Mouse (Mus musculus) neural tube, embryonic 13.5 days (tissue): Measurements from ENCODE around the gene Wnk2. TPM values are rescaled to one million over a fixed set of nuclear protein-coding genes. Genes with fewer than 3 reads are reported as not detected.

Source experiments
- ATAC-seq: fragments of 200-750 bp; cut with Nextera tagmentation; 2 replicates; pipeline ENCODE4 v1.8.0; 2017; ENCODE audit warnings: low read depth, mild to moderate bottlenecking, moderate TSS enrichment, moderate library complexity
- H3K27ac ChIP-seq: fragments of 300-500 bp; sonication (generic); replicated peaks from 2 replicates; pipeline ENCODE4 v1.5.1; 2015; ENCODE audit warnings: moderate library complexity, mild to moderate bottlenecking, inconsistent platforms
- H3K27me3 ChIP-seq: fragments of 300-500 bp; sonication (generic); 2 replicates; pipeline ENCODE4 v1.6.1; 2015; ENCODE audit warnings: mild to moderate bottlenecking, inconsistent platforms
- H3K36me3 ChIP-seq: fragments of 300-500 bp; sonication (generic); 2 replicates; pipeline ENCODE4 v1.6.1; 2015; ENCODE audit warnings: mild to moderate bottlenecking, inconsistent platforms
- H3K4me1 ChIP-seq: fragments of 300-500 bp; sonication (generic); replicated peaks from 2 replicates; pipeline ENCODE4 v1.6.1; 2015; ENCODE audit warnings: inconsistent platforms
- H3K4me2 ChIP-seq: fragments of 300-500 bp; sonication (generic); 2 replicates; pipeline ENCODE4 v1.6.1; 2015; ENCODE audit warnings: inconsistent platforms, mild to moderate bottlenecking, moderate library complexity
- H3K4me3 ChIP-seq: fragments of 300-500 bp; sonication (generic); 2 replicates; pipeline ENCODE4 v1.5.1; 2015; ENCODE audit warnings: mild to moderate bottlenecking, inconsistent platforms
- H3K9ac ChIP-seq: fragments of 300-500 bp; sonication (generic); 2 replicates; pipeline ENCODE4 v1.6.1; 2015; ENCODE audit warnings: moderate library complexity, mild to moderate bottlenecking, inconsistent platforms
- H3K9me3 ChIP-seq: fragments of 300-500 bp; sonication (generic); 2 replicates; pipeline ENCODE4 v1.6.1; 2016; ENCODE audit warnings: inconsistent platforms
- WGBS: fragments of 180-500 bp; shearing (Covaris S2); methylation state at CpG from one replicate; pipeline ENCODE4 v1.1.7; 2015; 5-methylcytosine and 5-hydroxymethylcytosine counted together
- polyA plus RNA-seq: library from polyadenylated mRNA; unstranded; fragments of >200 nt; fragmentation: Nextera tagmentation; extraction: Ambion mirVana; gene quantifications from 2 replicates; pipeline ENCODE4 v1.2.1, GENCODE M21; 2015

The Wnk2 gene
- polyA plus RNA-seq, 1 experiment from 2014 or later, result 17.9 TPM

DNA sequence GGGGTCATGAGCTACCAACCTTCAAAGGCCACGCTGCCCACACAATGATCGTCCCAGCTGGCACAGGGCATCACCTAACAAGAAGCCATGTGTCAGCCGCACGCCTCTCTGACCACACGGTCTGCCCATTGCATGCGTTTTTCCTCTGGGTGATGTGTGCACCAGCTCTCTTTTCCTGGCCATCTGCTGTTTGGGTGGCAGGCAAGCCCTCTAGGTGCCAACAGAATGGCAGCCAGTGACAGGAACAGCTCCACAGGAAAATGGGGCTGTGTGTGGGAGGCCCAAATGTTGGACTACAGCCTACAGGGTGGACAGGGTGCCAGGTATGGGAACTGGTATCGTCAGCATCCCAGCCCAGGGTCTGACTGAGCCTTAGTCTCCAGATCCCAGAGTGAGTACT is 24.5 kb upstream of the Wnk2 start:
- Histone ChIP-seq H3K9ac (no peak overlapping the region), H3K4me1 (peaks cover 3% of the 10 kb centered on the region; the same call in 1 of the 2 replicates), H3K27me3 (no peaks in the 10 kb centered on the region), H3K4me3 (no peak overlapping the region), H3K27ac (no peak overlapping the region), H3K36me3 (no peaks in the 10 kb centered on the region), H3K9me3 (no peaks in the 10 kb centered on the region), H3K4me2 (no peak overlapping the region)
- WGBS, result 90% methylated on average over 7 of the region's 7 CpGs
- peak; percentile 17; the same call in 1 of the 2 replicates for ATAC-seq

DNA sequence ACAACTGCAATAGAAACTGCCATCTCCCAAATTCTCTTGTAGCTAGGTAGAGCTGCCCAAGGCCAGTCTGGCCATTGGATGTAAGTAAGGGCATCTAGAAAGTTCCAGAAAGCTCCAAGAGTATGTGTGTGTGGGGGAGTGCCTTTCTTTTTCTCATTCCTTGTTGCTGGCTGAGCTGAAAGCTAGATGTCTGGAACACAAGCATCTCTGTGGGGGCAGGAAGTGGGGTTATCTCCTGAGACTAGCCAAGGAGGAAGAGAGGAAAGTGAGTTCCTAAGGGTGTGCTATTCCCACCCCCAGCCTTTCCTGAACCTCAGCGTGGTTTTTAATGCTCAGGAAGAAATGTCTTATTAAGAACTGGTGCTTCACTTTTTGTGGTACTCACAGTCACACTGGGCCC is 23.9 kb upstream of the Wnk2 start:
- H3K36me3 ChIP-seq, result no peaks in the 10 kb centered on the region
- H3K9ac ChIP-seq, result no peak overlapping the region
- H3K4me2 ChIP-seq, result no peak overlapping the region
- no peaks in the 10 kb centered on the region for H3K9me3 ChIP-seq
- peaks cover 3% of the 10 kb centered on the region; the same call in 1 of the 2 replicates for H3K4me1 ChIP-seq
- 86% methylated on average over 1 of the region's 1 CpGs for WGBS
- no peak overlapping the region for H3K4me3 ChIP-seq
- H3K27me3 ChIP-seq, result no peaks in the 10 kb centered on the region
- H3K27ac ChIP-seq, result no peak overlapping the region
- no peak for ATAC-seq

DNA sequence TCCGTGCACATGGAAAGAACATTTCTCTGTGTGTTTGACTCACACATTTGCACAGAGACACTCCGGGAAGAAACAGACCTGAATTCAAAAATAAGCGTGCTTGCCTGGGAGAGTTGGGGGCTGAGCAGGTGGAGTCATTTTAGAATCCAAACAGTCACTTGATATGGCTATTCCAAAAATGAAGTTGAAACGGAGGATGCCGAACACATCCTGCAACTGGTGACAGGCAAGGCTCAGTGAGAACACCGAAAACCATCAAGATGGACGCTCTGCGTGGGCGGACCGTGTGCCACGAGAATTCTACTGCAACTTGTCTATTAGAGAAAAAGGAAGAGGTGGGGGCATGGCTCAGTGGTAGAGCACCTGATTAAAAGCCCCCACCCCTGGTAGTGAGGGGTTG is 22.8 kb upstream of the Wnk2 start:
- peaks cover 3% of the 10 kb centered on the region; the same call in 1 of the 2 replicates for H3K4me1 ChIP-seq
- no peak overlapping the region for H3K9ac ChIP-seq
- H3K27me3 ChIP-seq, result no peaks in the 10 kb centered on the region
- no peaks in the 10 kb centered on the region for H3K36me3 ChIP-seq
- H3K27ac ChIP-seq, result no peak overlapping the region
- H3K4me3 ChIP-seq, result no peak overlapping the region
- no peak overlapping the region for H3K4me2 ChIP-seq
- no peak for ATAC-seq
- no peaks in the 10 kb centered on the region for H3K9me3 ChIP-seq
- 92% methylated on average over 11 of the region's 11 CpGs for WGBS

DNA sequence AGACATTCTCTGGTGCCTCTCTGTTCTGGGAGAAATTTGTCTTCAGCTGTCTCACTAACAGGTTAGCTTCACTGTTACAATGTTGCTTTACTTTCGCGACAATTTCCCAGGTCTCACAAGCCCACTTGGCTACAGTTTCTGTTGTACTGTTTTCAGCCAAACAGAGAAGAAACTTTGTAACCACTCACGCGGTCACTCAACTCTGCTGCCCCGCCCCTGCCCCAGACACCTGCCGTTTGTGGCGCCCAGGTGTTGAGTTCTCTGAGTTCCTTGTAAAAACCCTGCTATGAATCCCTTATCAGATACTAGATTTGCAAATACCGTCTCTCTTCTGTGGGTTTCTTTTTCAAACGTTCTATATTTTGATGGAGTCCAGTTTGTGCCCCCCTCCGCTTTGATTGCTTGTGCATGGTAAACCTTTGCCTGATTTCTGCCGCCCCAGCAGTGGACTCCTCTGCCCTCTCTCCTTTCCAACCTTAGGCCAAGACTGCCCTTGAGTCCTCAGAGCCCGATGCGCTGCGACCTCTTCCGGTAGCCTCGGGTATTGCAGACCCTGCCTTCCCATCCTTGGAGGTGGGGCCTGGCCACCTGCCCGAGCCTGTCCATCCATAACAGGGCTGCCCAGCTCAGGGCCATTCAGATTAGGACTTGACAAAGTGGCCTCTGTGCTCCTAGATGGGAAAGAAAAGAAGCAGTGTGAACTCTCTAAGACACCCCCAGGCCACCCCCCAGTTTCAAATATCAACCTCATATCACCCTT is 21.8 kb upstream of the Wnk2 start:
- H3K9me3 ChIP-seq, result no peaks in the 10 kb centered on the region
- no peak overlapping the region for H3K4me3 ChIP-seq
- H3K27me3 ChIP-seq, result no peaks in the 10 kb centered on the region
- no peak overlapping the region for H3K4me2 ChIP-seq
- WGBS, result 22% methylated on average over 17 of the region's 17 CpGs
- H3K9ac ChIP-seq, result no peak overlapping the region
- no peaks in the 10 kb centered on the region for H3K36me3 ChIP-seq
- peaks cover 3% of the 10 kb centered on the region; the same call in 1 of the 2 replicates for H3K4me1 ChIP-seq
- no peak overlapping the region for H3K27ac ChIP-seq
- peak; percentile 48 for ATAC-seq

DNA sequence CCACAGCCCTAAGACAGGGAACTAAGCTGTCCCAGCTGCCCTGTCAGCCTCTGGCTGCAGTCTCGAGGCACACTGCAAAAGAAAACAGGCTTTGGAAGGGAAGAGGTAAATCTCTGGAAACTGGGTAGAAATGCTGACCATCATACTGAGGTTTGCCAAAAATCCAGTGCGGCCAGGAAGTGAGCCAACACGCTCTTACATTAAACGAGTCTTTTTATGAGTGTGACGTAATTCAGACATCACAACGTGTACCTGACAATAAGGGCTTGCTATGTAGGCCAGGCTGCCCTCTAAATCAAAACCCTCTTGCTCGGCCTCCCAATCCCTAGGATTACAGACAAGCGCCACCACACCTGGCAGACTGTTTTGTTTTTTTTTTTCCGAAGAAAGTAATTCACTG is 19.3 kb upstream of the Wnk2 start:
- H3K27ac ChIP-seq, result no peak overlapping the region
- ATAC-seq, result no peak
- H3K4me2 ChIP-seq, result no peak overlapping the region
- no peak overlapping the region for H3K9ac ChIP-seq
- H3K4me3 ChIP-seq, result no peak overlapping the region
- no peaks in the 10 kb centered on the region for H3K9me3 ChIP-seq
- WGBS, result 74% methylated on average over 9 of the region's 9 CpGs
- 0 out of 2 replicates have a peak, but pooled peaks cover 3% of the 10 kb centered on the region for H3K4me1 ChIP-seq
- H3K36me3 ChIP-seq, result no peaks in the 10 kb centered on the region
- H3K27me3 ChIP-seq, result no peaks in the 10 kb centered on the region

DNA sequence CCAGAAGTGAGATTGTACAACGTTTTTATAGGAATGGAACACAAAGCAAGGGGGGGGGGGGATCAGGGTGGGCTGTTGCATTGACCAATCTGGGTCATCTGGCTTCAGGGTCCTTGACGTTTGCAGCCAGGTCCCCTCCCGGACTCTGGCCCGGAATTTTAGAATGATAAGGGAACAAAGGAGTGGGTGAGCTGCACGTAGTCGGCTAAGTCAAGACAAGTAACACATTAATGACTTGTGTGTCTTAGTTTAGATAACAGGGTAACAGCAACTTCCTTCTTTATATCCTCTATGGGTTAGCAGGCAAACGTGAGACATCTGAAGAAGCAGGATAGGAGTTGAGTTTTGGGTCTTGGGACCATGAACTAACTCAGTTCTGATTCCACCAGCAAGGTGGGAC is 15.8 kb upstream of the Wnk2 start:
- no peak for ATAC-seq
- Histone ChIP-seq H3K27me3 (no peaks in the 10 kb centered on the region), H3K4me1 (no peaks in the 10 kb centered on the region), H3K9me3 (no peaks in the 10 kb centered on the region), H3K36me3 (no peaks in the 10 kb centered on the region), H3K4me3 (no peak overlapping the region), H3K4me2 (no peak overlapping the region), H3K27ac (no peak overlapping the region), H3K9ac (no peak overlapping the region)
- 85% methylated on average over 7 of the region's 7 CpGs for WGBS

DNA sequence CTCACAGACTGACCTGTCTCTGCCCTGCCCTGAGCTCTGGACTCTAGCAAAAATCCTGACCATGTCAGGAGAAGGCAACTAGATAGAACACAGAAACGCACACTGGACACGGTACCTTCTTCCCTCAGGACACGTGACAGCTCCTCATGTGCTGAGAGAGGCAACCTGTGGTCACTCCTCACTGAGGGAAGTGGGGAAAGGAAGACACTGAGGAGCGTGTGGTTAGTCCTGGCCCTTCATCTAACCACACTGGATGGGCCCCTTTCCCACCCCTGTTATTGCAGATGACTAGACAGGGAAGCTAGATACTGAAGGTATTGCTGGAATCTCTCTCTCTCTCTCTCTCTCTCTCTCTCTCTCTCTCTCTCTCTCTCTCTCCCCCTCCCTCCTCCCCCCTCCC is 14.9 kb upstream of the Wnk2 start:
- no peak; the same call in 1 of the 2 replicates for ATAC-seq
- WGBS, result 77% methylated on average over 4 of the region's 4 CpGs
- no peak overlapping the region for H3K27ac ChIP-seq
- H3K9me3 ChIP-seq, result no peaks in the 10 kb centered on the region
- no peak overlapping the region for H3K4me2 ChIP-seq
- H3K36me3 ChIP-seq, result no peaks in the 10 kb centered on the region
- no peak overlapping the region for H3K4me3 ChIP-seq
- H3K4me1 ChIP-seq, result no peaks in the 10 kb centered on the region
- no peaks in the 10 kb centered on the region for H3K27me3 ChIP-seq
- H3K9ac ChIP-seq, result no peak overlapping the region

DNA sequence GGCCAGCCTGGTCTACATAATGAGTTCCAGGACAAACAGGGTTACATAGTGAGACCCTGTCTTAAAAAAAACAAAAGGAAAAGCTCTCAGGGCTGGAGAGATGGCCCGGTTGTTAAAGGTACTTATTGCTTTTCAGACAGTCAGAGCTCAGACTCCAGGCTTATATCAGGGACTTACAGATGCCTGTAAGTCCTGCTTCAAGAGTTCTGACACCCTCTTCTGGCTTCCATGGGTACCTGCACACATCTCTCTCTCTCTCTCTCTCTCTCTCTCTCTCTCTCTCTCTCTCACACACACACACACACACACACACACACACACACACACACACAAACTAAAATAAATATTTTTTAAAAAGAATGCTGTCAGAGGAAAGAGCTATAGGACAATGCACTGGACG is 13.4 kb upstream of the Wnk2 start:
- Histone ChIP-seq H3K4me3 (no peak overlapping the region), H3K27ac (no peak overlapping the region), H3K4me2 (no peak overlapping the region), H3K9me3 (peaks cover 5% of the 10 kb centered on the region; the same call in 1 of the 2 replicates), H3K27me3 (no peaks in the 10 kb centered on the region), H3K36me3 (no peaks in the 10 kb centered on the region), H3K9ac (no peak overlapping the region), H3K4me1 (no peaks in the 10 kb centered on the region)
- WGBS, result 62% methylated on average over 2 of the region's 2 CpGs
- no peak for ATAC-seq

DNA sequence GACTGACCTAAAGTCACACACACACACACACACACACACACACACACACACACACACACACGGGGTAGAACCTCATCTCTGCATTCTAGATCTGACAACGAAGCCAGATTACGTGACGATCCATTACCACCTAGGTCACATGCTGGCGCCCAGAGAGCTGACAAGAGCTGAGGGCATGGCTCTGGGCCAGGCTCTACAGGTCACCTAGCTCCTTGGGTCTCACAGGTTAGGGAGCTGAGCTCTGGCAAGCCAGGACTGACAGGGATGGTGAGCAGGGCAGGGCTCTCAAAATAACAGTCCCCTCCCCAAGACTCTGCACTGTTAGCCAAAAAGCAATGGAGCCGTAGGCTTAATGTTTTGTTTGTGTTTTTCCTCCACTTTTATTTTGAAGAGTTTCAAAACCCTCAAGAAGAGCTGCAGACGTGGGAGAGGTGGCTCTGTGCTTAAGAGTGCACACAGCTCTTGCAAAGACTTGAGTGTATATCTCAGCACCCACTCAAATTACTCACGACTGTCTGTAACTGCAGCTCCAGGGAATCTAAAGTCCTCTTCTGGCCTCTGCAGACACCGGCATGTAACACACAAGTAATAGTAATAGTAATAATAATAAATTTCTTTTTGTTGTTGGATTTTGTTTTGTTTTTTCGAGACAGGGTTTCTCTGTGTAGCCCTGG is 10.4 kb upstream of the Wnk2 start:
- no peak overlapping the region for H3K27ac ChIP-seq
- no peaks in the 10 kb centered on the region for H3K36me3 ChIP-seq
- no peaks in the 10 kb centered on the region for H3K27me3 ChIP-seq
- H3K9me3 ChIP-seq, result peaks cover 5% of the 10 kb centered on the region; the same call in 1 of the 2 replicates
- H3K4me1 ChIP-seq, result peaks cover 4% of the 10 kb centered on the region; the same call in 1 of the 2 replicates
- WGBS, result 78% methylated on average over 10 of the region's 10 CpGs
- no peak overlapping the region for H3K4me3 ChIP-seq
- no peak overlapping the region for H3K9ac ChIP-seq
- no peak for ATAC-seq
- H3K4me2 ChIP-seq, result no peak overlapping the region

DNA sequence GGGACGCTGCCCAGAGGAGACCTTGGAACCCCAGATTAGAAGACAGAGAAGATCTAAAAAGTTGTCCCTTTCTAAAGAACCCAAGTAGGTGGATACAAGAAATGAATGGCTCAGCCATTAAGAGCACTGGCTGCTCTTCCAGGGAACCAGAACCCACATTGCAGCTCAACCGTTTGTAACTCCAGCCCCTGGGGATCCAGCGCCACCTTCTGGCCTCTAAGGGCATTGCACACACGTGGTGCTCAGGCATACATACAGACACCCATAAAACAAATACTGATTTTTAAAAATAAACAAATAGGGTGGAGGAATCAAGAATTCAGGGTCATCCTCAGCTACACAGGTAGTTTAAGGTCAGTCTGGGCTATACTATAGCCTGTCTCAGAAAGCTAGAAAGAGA is 8.8 kb upstream of the Wnk2 start:
- H3K9ac ChIP-seq, result no peak overlapping the region
- no peaks in the 10 kb centered on the region for H3K36me3 ChIP-seq
- 77% methylated on average over 4 of the region's 4 CpGs for WGBS
- no peak overlapping the region for H3K27ac ChIP-seq
- H3K9me3 ChIP-seq, result peaks cover 5% of the 10 kb centered on the region; the same call in 1 of the 2 replicates
- no peak overlapping the region for H3K4me2 ChIP-seq
- H3K4me3 ChIP-seq, result no peak overlapping the region
- H3K4me1 ChIP-seq, result peaks cover 4% of the 10 kb centered on the region; the same call in 1 of the 2 replicates
- no peak for ATAC-seq
- no peaks in the 10 kb centered on the region for H3K27me3 ChIP-seq

DNA sequence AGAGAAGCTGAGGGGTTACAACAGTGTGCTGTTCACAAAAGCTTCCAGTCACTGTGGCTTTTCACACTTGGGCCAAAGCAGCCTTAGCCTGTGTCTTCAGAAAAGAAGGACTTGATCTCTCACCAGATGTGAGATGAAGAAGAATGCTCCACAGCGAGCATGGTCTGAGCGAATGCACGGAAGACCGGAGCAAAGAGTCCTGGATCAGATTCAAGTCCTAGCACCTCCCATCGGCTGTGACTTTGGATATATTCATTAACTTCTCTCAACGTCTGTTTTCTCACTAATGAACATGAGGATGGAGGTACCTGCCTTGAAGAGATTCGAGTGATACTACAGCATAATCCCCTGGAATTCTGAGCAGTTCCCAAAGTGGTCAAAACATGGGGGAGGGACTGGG is 6.8 kb upstream of the Wnk2 start:
- Histone ChIP-seq H3K4me3 (no peak overlapping the region), H3K27ac (no peak overlapping the region), H3K9ac (no peak overlapping the region), H3K9me3 (peaks cover 5% of the 10 kb centered on the region; the same call in 1 of the 2 replicates), H3K36me3 (no peaks in the 10 kb centered on the region), H3K4me2 (no peak overlapping the region), H3K27me3 (0 out of 2 replicates have a peak, but pooled peaks cover 5% of the 10 kb centered on the region), H3K4me1 (peaks cover 4% of the 10 kb centered on the region; the same call in 1 of the 2 replicates)
- 72% methylated on average over 7 of the region's 7 CpGs for WGBS
- ATAC-seq, result no peak

DNA sequence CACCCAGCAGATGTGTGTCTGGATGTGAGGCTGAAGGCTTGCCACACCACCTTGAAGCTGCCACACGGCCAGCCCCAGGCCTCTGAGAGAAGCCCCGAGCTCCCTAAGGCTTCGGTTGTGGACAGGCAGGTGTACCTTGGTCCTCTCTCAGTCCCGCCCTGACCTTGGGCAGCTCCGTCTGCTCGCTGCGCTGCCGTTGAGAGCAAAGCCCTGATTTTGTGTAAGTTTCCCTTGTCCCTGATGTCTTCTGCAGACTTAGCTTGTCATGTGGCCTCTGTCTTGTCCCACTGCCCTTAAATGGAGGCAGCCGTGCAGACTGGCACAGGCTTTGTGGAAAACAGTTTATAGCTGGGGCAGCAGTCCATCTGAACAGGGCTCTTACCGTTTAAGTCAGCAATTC is 6.2 kb upstream of the Wnk2 start:
- peaks cover 4% of the 10 kb centered on the region; the same call in 1 of the 2 replicates for H3K4me1 ChIP-seq
- H3K9me3 ChIP-seq, result peaks cover 5% of the 10 kb centered on the region; the same call in 1 of the 2 replicates
- no peak overlapping the region for H3K4me2 ChIP-seq
- H3K27me3 ChIP-seq, result peaks cover 11% of the 10 kb centered on the region
- H3K36me3 ChIP-seq, result no peaks in the 10 kb centered on the region
- H3K4me3 ChIP-seq, result no peak overlapping the region
- 79% methylated on average over 10 of the region's 10 CpGs for WGBS
- H3K27ac ChIP-seq, result no peak overlapping the region
- ATAC-seq, result no peak
- H3K9ac ChIP-seq, result 0 out of 2 replicates have a peak overlapping the region, but pooled peaks have one; percentile 3
